Mouse (Mus musculus): ENCODE data around the gene Shc2.
A peak's percentile ranks its signal among the peaks of the same experiment; 100 is the strongest.

Shc2 gene

GRCm38 (mm10) chr10:79637128-79638110, at the start of gene Shc2:
Gene Shc2 (minus strand): TSS chr10:79637918.
- DNase-seq (ENCODE audit: low read depth, low spot score) = peak; percentile 77

- no peak for DNase-seq (ENCODE audit: low read depth, low spot score)
Measured at GRCm38 (mm10) chr10:79687513-79687912, 49.8 kb upstream of the Shc2 start.

GRCm38 (mm10) chr10:79686691-79687090, 49.0 kb upstream of the Shc2 start:
- DNase-seq (ENCODE audit: low read depth, low spot score) = no peak

- no peak for DNase-seq (ENCODE audit: low read depth, low spot score)
Measured at GRCm38 (mm10) chr10:79686219-79686618, 48.5 kb upstream of the Shc2 start.

- DNase-seq (ENCODE audit: low read depth, low spot score) = no peak
Measured at GRCm38 (mm10) chr10:79684770-79685600, 47.3 kb upstream of the Shc2 start.

GRCm38 (mm10) chr10:79683726-79684640, 46.3 kb upstream of the Shc2 start:
- no peak for DNase-seq (ENCODE audit: low read depth, low spot score)

- DNase-seq (ENCODE audit: low read depth, low spot score) = peak; percentile 71
Measured at GRCm38 (mm10) chr10:79682916-79683582, 45.3 kb upstream of the Shc2 start.

- no peak for DNase-seq (ENCODE audit: low read depth, low spot score)
Measured at GRCm38 (mm10) chr10:79682551-79682915, 44.8 kb upstream of the Shc2 start.

GRCm38 (mm10) chr10:79681591-79682245, 44.0 kb upstream of the Shc2 start, which contains the start of gene Cdc34:
Gene Cdc34 (plus strand): TSS chr10:79682195.
- DNase-seq (ENCODE audit: low read depth, low spot score) = peak; percentile 100

- DNase-seq (ENCODE audit: low read depth, low spot score) = no peak
Measured at GRCm38 (mm10) chr10:79680606-79681495, 43.1 kb upstream of the Shc2 start.

- no peak for DNase-seq (ENCODE audit: low read depth, low spot score)
Measured at GRCm38 (mm10) chr10:79675346-79676035, 37.8 kb upstream of the Shc2 start.

- DNase-seq (ENCODE audit: low read depth, low spot score) = no peak
Measured at GRCm38 (mm10) chr10:79673054-79673453, 35.3 kb upstream of the Shc2 start.

GRCm38 (mm10) chr10:79672088-79672455, 34.4 kb upstream of the Shc2 start:
- DNase-seq (ENCODE audit: low read depth, low spot score) = no peak

GRCm38 (mm10) chr10:79671396-79672087, 33.8 kb upstream of the Shc2 start:
- DNase-seq (ENCODE audit: low read depth, low spot score) = peak; percentile 39

- no peak for DNase-seq (ENCODE audit: low read depth, low spot score)
Measured at GRCm38 (mm10) chr10:79670071-79670888, 32.6 kb upstream of the Shc2 start.

- peak; percentile 83 for DNase-seq (ENCODE audit: low read depth, low spot score)
Measured at GRCm38 (mm10) chr10:79669576-79670057, 31.9 kb upstream of the Shc2 start.
